Mouse (Mus musculus): ENCODE data around the gene Rpl15. TPM values are rescaled to one million over a fixed set of nuclear protein-coding genes. Genes with fewer than 3 reads are reported as not detected.
"Not testable (repeated sequence)": the region's sequence is repeated elsewhere in the genome, so short reads cannot be mapped to it uniquely, and the experiment has no call there.

Rpl15 gene
- polyA plus RNA-seq, 1 experiment from 2014 or later: 322 TPM

- H3K9me3 ChIP-seq: no peaks in the 10 kb centered on the region
- no peak overlapping the region for H3K4me2 ChIP-seq (replicated peaks)
- no peak overlapping the region for H3K4me3 ChIP-seq (replicated peaks)
- 81% methylated on average over 2 of the region's 2 CpGs for WGBS
- H3K27me3 ChIP-seq: no peaks in the 10 kb centered on the region
- ATAC-seq: no peak
- H3K27ac ChIP-seq: no peak overlapping the region
- H3K36me3 ChIP-seq: peaks cover 7% of the 10 kb centered on the region; the same call in 1 of the 2 replicates
- no peaks in the 10 kb centered on the region for H3K4me1 ChIP-seq (replicated peaks)
- no peak overlapping the region for H3K9ac ChIP-seq (replicated peaks)
These were observed 16.2 kb upstream of the Rpl15 start for GRCm38 (mm10) chr14:18287391-18287790.

DNA sequence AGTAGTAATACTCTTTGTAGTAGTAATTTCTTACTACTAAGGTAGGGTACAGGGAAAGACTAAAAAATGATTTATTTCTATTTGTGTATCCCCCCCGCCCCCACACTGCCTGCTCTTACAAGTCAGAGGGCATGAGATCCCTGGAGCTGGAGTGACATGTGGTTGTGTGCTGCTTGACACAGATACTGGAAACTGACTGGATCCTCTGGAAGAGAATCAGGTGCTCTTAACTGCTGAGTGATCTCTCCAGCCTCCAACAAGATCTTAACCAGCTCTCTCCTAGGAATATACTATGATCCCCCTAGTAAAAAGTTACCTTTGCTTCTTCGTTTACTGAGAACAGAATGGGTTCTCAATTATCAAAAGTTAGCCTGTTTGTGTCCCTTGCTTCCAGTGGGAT lies 15.2 kb upstream of the Rpl15 start:
- no peaks in the 10 kb centered on the region for H3K9me3 ChIP-seq
- 91% methylated on average over 2 of the region's 2 CpGs for WGBS
- H3K27me3 ChIP-seq: no peaks in the 10 kb centered on the region
- H3K4me1 ChIP-seq (replicated peaks): no peaks in the 10 kb centered on the region
- H3K4me3 ChIP-seq (replicated peaks): no peak overlapping the region
- ATAC-seq: no peak
- H3K27ac ChIP-seq: no peak overlapping the region
- no peak overlapping the region for H3K9ac ChIP-seq (replicated peaks)
- H3K4me2 ChIP-seq (replicated peaks): no peak overlapping the region
- H3K36me3 ChIP-seq: peaks cover 16% of the 10 kb centered on the region

DNA sequence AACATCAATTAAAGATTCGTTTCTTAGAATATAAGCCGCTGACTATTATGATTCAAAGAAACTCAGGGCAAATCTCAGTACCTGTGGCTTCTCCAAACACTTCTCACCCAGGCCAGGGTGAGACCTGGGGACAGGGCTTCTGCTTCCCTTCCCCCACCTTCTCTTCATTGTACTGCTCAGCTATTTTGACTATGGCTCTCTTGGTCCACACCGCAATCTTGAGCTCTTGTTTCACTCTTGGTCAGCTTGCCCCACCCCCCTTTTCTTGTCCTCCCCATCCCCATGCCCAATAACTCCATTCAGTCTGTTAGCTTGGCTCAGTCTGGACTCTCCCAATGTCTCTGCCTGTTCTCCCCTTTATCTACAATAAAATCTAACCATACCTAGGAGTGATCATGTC lies 14.3 kb upstream of the Rpl15 start:
- ATAC-seq: no peak
- WGBS: 91% methylated on average over 3 of the region's 3 CpGs
- no peak overlapping the region for H3K9ac ChIP-seq (replicated peaks)

GRCm38 (mm10) chr14:18284581-18284980 lies 13.4 kb upstream of the Rpl15 start:
- WGBS: 85% methylated on average over 2 of the region's 2 CpGs
- no peaks in the 10 kb centered on the region for H3K9me3 ChIP-seq
- H3K4me3 ChIP-seq (replicated peaks): no peak overlapping the region
- H3K27ac ChIP-seq: no peak overlapping the region
- peaks cover 26% of the 10 kb centered on the region for H3K36me3 ChIP-seq
- H3K27me3 ChIP-seq: no peaks in the 10 kb centered on the region
- no peaks in the 10 kb centered on the region for H3K4me1 ChIP-seq (replicated peaks)
- ATAC-seq: no peak
- H3K4me2 ChIP-seq (replicated peaks): no peak overlapping the region
- H3K9ac ChIP-seq (replicated peaks): no peak overlapping the region

More for the DNA sequence above, 14.3 kb upstream of the Rpl15 start:
- no peak overlapping the region for H3K4me2 ChIP-seq (replicated peaks)
- H3K27ac ChIP-seq: no peak overlapping the region
- no peaks in the 10 kb centered on the region for H3K9me3 ChIP-seq
- no peak overlapping the region for H3K4me3 ChIP-seq (replicated peaks)
- H3K27me3 ChIP-seq: no peaks in the 10 kb centered on the region
- H3K4me1 ChIP-seq (replicated peaks): no peaks in the 10 kb centered on the region
- H3K36me3 ChIP-seq: peaks cover 19% of the 10 kb centered on the region

DNA sequence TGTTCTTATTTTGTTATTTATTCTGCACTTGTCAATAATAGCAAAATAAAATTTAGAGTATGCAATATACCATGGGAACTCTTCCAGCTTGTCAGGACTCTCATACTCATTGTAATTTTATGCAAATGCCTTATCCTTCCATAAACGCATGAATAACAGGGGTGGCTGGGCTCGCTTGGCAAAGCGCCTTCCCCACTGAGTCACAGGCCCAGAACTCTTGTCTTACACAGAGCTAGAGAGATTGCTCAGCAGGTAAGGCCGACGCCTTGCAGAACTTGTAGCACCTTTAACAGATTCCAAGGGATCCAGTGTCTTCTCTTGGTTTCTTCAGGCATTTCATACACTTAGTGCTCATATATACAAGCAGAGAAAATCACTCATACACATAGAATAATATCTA lies 9.2 kb upstream of the Rpl15 start:
- Histone ChIP-seq H3K4me1 (replicated peaks) (no peaks in the 10 kb centered on the region), H3K27me3 (no peaks in the 10 kb centered on the region), H3K36me3 (peaks cover 50% of the 10 kb centered on the region), H3K9me3 (no peaks in the 10 kb centered on the region), H3K4me2 (replicated peaks) (no peak overlapping the region), H3K27ac (no peak overlapping the region), H3K9ac (replicated peaks) (no peak overlapping the region), H3K4me3 (replicated peaks) (no peak overlapping the region)
- ATAC-seq: no peak
- WGBS: 89% methylated on average over 5 of the region's 5 CpGs

DNA sequence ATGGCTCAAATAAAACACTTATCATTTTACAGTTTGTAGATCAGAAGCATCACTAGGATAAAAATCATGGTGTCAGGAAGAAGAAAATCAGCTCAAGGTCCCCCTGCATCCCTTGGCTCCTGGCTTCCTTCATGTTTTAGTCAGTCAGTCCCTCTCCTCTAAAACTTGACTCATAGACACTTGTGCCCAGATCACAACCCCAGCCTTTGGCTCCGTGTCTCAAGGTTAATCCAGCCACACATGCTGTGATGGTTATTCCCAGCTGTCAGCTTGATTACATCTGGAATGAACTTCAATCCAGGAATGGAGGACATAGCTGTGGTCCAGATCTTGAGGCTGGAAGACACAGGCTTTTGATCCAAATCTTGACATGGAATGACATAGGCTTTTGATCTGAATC lies 3.3 kb upstream of the Rpl15 start:
- Histone ChIP-seq H3K27me3 (no peaks in the 10 kb centered on the region), H3K4me3 (replicated peaks) (no peak overlapping the region), H3K9me3 (no peaks in the 10 kb centered on the region), H3K9ac (replicated peaks) (no peak overlapping the region), H3K4me1 (replicated peaks) (peaks cover 11% of the 10 kb centered on the region), H3K36me3 (peaks cover 24% of the 10 kb centered on the region), H3K4me2 (replicated peaks) (no peak overlapping the region), H3K27ac (no peak overlapping the region)
- no peak for ATAC-seq
- WGBS: 65% methylated on average over 1 of the region's 1 CpGs

DNA sequence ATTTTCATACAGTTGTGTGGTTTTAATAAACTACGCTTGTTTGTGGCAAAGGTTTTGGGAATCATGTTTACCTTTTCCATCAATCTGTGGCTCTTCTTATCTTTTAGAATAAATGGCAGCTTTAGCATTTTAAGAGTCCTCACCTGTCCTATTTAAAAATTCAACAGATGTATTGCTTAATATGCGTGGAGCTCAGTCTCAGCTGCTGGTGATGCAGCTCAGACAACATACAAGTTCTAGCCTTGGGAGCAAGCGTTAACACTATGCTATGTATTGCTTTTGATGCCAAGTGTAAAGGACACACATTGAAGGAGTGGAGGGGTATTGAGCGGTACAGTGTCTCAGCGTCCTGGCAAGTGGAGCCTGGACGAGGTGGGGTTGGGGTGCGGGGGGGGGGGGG lies 475 bp upstream of the Rpl15 start:
- ATAC-seq: no peak
- H3K27me3 ChIP-seq: no peaks in the 10 kb centered on the region
- H3K36me3 ChIP-seq: peaks cover 18% of the 10 kb centered on the region
- H3K4me3 ChIP-seq (replicated peaks): peak overlapping the region; percentile 90
- H3K9ac ChIP-seq (replicated peaks): peak overlapping the region; percentile 74
- peaks cover 26% of the 10 kb centered on the region for H3K4me1 ChIP-seq (replicated peaks)
- H3K27ac ChIP-seq: no peak overlapping the region
- WGBS: 11% methylated on average over 7 of the region's 7 CpGs
- H3K4me2 ChIP-seq (replicated peaks): peak overlapping the region; percentile 66
- no peaks in the 10 kb centered on the region for H3K9me3 ChIP-seq

- Histone ChIP-seq H3K4me2 (replicated peaks) (peak overlapping the region; percentile 80), H3K36me3 (peaks cover 22% of the 10 kb centered on the region), H3K4me1 (replicated peaks) (peaks cover 26% of the 10 kb centered on the region), H3K27ac (peak overlapping the region; percentile 86), H3K9ac (replicated peaks) (peak overlapping the region; percentile 99), H3K4me3 (replicated peaks) (peak overlapping the region; percentile 90)
- not testable (repeated sequence) for H3K9me3 ChIP-seq, H3K27me3 ChIP-seq
- under 1% methylated on average over 24 of the region's 24 CpGs for WGBS
- peak; percentile 0; the same call in 1 of the 2 replicates for ATAC-seq
These were observed 1.2 kb downstream of the Rpl15 start for GRCm38 (mm10) chr14:18269947-18270528.

DNA sequence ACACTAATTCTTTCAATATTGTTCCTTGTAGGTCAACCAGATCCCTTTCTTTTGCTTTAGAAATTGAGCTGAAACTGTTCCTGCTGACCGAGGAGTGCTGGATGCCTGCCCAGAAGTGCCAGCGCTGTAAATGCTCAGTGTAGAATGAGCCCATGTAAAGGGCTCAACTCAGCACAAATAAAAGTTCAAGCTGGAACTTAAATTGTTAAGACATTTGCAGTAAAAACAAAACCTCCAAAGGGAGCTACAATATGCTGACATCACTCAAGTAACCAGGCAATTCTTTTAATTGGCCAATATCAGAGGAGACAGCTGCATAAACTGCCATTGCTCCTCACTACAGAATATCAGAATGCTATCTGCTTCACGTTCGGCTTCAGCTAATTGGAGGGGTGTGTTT lies 7.8 kb downstream of the Rpl15 start:
- peaks cover 6% of the 10 kb centered on the region for H3K4me1 ChIP-seq (replicated peaks)
- H3K27me3 ChIP-seq: no peaks in the 10 kb centered on the region
- no peak overlapping the region for H3K4me2 ChIP-seq (replicated peaks)
- H3K36me3 ChIP-seq: peaks cover 37% of the 10 kb centered on the region
- no peak overlapping the region for H3K27ac ChIP-seq
- no peak overlapping the region for H3K4me3 ChIP-seq (replicated peaks)
- ATAC-seq: 0 out of 2 replicates have a peak, but pooled peaks have one; percentile 35
- 65% methylated on average over 4 of the region's 4 CpGs for WGBS
- H3K9me3 ChIP-seq: no peaks in the 10 kb centered on the region
- H3K9ac ChIP-seq (replicated peaks): no peak overlapping the region

- no peak overlapping the region for H3K4me3 ChIP-seq (replicated peaks)
- ATAC-seq: no peak
- H3K9ac ChIP-seq (replicated peaks): no peak overlapping the region
- H3K4me1 ChIP-seq (replicated peaks): no peaks in the 10 kb centered on the region
- 88% methylated on average over 3 of the region's 3 CpGs for WGBS
- no peaks in the 10 kb centered on the region for H3K27me3 ChIP-seq
- no peak overlapping the region for H3K27ac ChIP-seq
- H3K36me3 ChIP-seq: peaks cover 18% of the 10 kb centered on the region
- no peak overlapping the region for H3K4me2 ChIP-seq (replicated peaks)
- no peaks in the 10 kb centered on the region for H3K9me3 ChIP-seq
These were observed 10.0 kb downstream of the Rpl15 start for GRCm38 (mm10) chr14:18261203-18261602.

- no peak for ATAC-seq
- Histone ChIP-seq H3K4me3 (replicated peaks) (no peak overlapping the region), H3K4me1 (replicated peaks) (0 out of 2 replicates have a peak, but pooled peaks cover 3% of the 10 kb centered on the region), H3K27ac (no peak overlapping the region), H3K4me2 (replicated peaks) (no peak overlapping the region), H3K9ac (replicated peaks) (no peak overlapping the region), H3K9me3 (no peaks in the 10 kb centered on the region), H3K36me3 (no peaks in the 10 kb centered on the region), H3K27me3 (no peaks in the 10 kb centered on the region)
- 82% methylated on average over 21 of the region's 21 CpGs for WGBS
These were observed 28.5 kb downstream of the Rpl15 start for GRCm38 (mm10) chr14:18242638-18243130.

- no peaks in the 10 kb centered on the region for H3K9me3 ChIP-seq
- H3K27ac ChIP-seq: no peak overlapping the region
- no peak for ATAC-seq
- no peaks in the 10 kb centered on the region for H3K36me3 ChIP-seq
- 87% methylated on average over 4 of the region's 4 CpGs for WGBS
- no peak overlapping the region for H3K4me2 ChIP-seq (replicated peaks)
- H3K9ac ChIP-seq (replicated peaks): no peak overlapping the region
- no peaks in the 10 kb centered on the region for H3K27me3 ChIP-seq
- H3K4me1 ChIP-seq (replicated peaks): 0 out of 2 replicates have a peak, but pooled peaks cover 3% of the 10 kb centered on the region
- no peak overlapping the region for H3K4me3 ChIP-seq (replicated peaks)
These were observed 29.4 kb downstream of the Rpl15 start for GRCm38 (mm10) chr14:18241786-18242185.

DNA sequence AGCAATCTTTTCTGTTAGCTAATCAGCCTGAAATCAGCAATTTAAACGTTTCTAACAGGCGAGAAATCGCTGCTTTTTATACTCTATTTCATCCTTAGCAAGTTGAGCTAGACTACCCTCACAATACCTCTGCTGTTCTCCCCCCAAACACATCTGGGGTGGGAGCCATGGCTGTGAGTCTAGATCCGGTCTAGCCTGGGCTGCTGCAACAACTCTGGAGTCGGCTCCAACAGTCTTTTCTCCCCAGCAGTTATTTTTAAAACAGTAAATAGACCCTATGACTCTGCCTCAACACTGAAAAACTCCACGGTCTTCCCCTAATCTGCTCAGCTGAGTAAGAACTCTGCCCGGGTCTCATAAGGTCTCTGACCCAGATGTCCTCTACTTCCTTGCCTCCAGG lies 31.1 kb downstream of the Rpl15 start:
- no peak overlapping the region for H3K27ac ChIP-seq
- WGBS: 71% methylated on average over 7 of the region's 7 CpGs
- H3K9ac ChIP-seq (replicated peaks): no peak overlapping the region
- no peak for ATAC-seq
- no peaks in the 10 kb centered on the region for H3K27me3 ChIP-seq
- H3K4me2 ChIP-seq (replicated peaks): no peak overlapping the region
- 0 out of 2 replicates have a peak, but pooled peaks cover 3% of the 10 kb centered on the region for H3K4me1 ChIP-seq (replicated peaks)
- H3K9me3 ChIP-seq: no peaks in the 10 kb centered on the region
- H3K4me3 ChIP-seq (replicated peaks): no peak overlapping the region
- H3K36me3 ChIP-seq: no peaks in the 10 kb centered on the region

Measured in midbrain, embryonic 13.5 days (tissue).